Mouse (Mus musculus) kidney, adult 2 months (tissue): ENCODE data around the gene Lrrc36.

Experiments
- CTCF ChIP-seq: fragments of 200-500 bp; conservative IDR thresholded peaks from 2 replicates; pipeline ENCODE4 v1.5.1; 2011; ENCODE audit warnings: low read depth, mild to moderate bottlenecking, control low read depth, low read length, moderate library complexity, mixed read lengths; ENCODE audit not compliant: insufficient read depth, insufficient read length
- POLR2A ChIP-seq: fragments of 200-500 bp; IDR thresholded peaks from one replicate; pipeline ENCODE4 v1.6.1; 2011; ENCODE audit warnings: low read depth, low read length, control low read depth

- TF ChIP-seq POLR2A = no peak
- TF ChIP-seq CTCF = no peak
Observed at GRCm38 (mm10) chr8:105393915-105394314, 19.5 kb upstream of the Lrrc36 start.
